Mouse (Mus musculus) left cerebral cortex, postnatal 25 days (tissue): Measurements from ENCODE around the gene Diaph3. TPM values are rescaled to one million over a fixed set of nuclear protein-coding genes. Genes with fewer than 3 reads are reported as not detected.
A peak's percentile ranks its signal among the peaks of the same experiment; 100 is the strongest.
"Not testable (repeated sequence)": the region's sequence is repeated elsewhere in the genome, so short reads cannot be mapped to it uniquely, and the experiment has no call there.

Experiments
- DNase-seq, 2 experiments: peaks; one replicate each; pipeline ENCODE4 v3.0.0; 2022; ENCODE audit warnings: low spot score in 2 of 2, mixed read lengths in 1 of 2
- intact Hi-C: fragments of 180-260 bp; cut with DNase I; formaldehyde crosslinking; loops from one replicate; pipeline ENCODE4 v1.15.1; 2025
- total RNA-seq, 2 experiments: library from RNA; stranded (reverse); gene quantifications; 2 replicates each; pipeline ENCODE4 v1.2.3; 2021

The Diaph3 gene
- total RNA-seq, 2 experiments from 2014 or later: 5.0 to 5.1 TPM

DNA sequence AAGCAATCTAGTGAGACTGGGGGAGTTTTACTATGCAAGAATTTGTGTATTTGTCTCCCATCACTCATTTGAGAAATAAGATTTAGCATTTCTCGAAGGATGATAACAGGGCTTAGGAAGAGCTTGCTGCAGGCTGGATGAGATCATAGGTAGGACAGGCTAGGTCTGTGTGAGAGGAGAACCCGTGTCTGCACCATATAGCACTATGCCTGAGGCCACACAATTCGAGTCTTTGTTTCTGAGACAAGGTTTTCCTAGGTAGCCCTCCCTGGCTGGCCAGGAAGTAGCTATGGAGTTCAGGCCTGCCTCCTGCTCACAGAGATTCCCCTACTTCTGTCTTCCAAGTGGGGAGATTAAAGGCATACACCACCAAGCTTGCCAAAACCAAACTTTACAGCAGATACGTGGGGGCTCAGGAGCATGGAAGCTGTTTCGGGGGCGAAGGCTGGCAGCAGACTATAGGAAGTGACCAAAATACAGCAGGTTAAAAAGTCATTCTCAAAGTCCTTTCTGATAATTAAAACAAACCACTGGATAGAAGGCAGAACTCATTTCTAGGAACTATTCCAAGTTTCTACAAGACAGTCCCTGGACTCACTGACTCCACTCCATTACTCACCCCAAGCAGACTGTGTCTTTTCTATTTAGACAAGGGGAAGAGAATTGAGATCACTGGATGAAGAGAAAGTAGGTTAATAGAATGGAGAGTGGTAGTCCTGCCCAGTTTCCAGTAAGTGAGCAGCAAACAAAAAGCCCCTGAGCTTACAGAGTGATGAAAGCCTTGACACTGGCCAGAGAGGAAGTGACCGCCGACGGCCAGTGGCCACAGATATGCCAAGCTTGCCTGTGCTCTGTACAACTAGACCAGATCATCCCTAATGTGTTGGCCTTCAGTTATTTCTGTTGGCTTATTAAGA, 383.2 kb downstream of the Diaph3 start:
- intact Hi-C loops: no loop called here
- DNase-seq: no peak

DNA sequence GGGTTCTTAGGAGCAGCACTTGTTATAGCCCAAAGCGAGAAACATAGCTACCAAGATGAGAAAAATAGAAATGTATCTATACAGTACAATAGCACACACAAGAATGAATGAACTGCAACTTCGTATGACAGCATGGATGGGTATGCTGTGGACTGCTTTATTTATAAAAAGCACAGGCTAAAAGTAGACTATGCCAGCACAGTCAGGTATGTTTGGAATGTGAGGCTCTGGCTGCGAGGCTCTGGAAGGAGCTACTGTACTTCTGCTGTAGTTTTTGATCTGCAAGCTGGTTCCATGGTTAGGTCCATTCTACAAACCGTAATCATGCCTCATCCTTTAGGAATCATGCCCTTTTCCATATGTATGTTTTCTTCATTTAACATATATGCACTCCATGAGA, 383.9 kb downstream of the Diaph3 start:
- DNase-seq: no peak
- intact Hi-C loops: no loop called here

GRCm38 (mm10) chr14:86750351-86750750, 390.7 kb downstream of the Diaph3 start:
- intact Hi-C loops: no loop called here
- no peak for DNase-seq

GRCm38 (mm10) chr14:86749425-86749824, 391.6 kb downstream of the Diaph3 start:
- intact Hi-C loops: loop anchor here (2.0 to 5.0 kb wide), 2 partner anchors 73 to 592 kb away; no protein-coding TSS in a partner anchor
- DNase-seq: peak in 1 of 2 experiments; percentile 10

DNA sequence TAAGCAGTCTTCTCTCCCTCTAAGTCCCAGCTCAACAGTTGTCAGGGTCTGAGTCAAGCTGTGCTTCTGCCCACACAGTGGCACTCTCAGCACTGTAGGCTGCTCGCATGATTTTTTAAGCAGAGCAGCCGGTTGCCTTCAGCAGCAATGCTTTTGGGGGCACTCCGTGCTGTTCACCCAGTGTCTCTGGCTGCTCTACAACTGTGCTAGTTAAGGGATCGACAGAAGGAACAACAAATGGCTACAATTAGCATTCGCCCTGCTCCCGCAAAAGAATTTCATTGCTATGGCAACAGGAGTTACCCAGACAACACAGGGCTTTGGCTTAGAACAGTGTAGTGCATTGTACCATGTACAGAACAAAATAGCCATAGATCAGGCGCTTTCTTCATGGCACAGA, 392.2 kb downstream of the Diaph3 start:
- peak; percentile 82 to 97 for DNase-seq
- intact Hi-C loops: loop anchor here (2.0 to 5.0 kb wide), 2 partner anchors 72 to 592 kb away; no protein-coding TSS in a partner anchor

DNA sequence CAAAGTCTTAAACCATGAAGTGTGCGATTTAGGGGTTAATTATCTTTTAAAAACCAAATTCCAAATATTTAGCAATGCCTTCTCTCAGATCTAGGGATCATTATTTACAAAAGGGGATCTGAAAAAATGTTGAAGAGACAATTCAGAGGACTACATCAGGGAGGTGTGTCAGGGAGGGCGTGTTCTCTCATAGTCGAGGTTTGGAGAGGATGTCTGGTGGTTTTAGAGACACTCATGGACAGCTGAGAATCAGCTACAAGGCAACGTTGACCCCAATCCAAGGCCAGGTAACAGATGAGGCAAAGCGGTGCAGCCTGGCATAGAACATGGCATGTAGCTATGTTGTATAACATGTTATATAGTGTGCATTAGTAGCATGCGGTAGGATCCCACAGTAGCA, 396.5 kb downstream of the Diaph3 start:
- intact Hi-C loops: no loop called here
- DNase-seq: no peak

DNA sequence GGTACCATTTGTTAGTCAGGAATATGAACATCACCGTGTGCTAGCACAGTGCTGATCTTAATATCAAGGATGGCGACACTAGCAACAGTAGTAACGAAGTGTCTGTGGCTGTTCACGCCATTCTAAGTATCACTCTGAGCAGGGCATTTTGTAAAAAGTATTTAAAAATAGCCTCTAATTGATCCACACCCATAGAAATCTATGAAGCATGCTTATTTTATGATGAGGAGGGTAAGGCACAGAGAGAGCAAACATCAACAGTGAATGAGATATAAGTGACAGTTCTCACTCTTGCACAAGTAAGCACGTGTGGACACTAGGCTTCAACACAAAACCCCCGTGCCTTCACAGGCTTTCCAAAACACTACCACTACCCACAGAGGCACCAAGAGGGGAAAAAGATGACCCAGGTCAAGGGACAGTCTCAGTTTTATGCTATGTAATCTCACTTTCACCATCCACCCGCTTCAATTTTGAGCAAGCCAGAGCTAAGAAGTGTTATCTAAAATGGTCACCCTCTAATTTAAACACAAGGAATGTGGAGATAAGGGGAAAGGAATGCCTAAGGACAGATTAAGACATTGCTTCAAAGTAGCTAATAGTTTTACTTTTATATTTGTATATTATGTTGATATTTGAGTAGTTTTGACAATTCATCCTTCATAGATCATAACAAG, 399.0 kb downstream of the Diaph3 start:
- no peak for DNase-seq

DNA sequence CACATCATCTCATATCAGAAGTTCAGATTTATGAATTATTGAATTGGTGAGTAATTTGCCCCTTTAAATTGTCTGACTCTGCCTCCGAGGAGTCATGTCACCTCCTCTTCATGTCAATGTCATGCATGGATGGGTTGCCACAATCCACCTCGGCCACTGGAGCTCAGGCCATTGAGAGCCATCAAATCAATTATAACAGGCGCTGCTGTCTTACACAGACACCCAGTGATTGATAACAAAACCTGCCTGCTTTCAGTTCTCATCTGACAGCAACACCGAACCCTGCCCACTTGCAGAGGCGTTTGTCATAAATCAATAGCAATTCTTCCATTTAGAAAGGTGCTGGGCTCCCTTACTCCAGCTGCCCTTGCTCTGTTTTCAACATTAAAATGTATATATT, 402.1 kb downstream of the Diaph3 start:
- intact Hi-C loops: no loop called here
- no peak for DNase-seq

More for the DNA sequence above, 399.0 kb downstream of the Diaph3 start:
- intact Hi-C loops: no loop called here

DNA sequence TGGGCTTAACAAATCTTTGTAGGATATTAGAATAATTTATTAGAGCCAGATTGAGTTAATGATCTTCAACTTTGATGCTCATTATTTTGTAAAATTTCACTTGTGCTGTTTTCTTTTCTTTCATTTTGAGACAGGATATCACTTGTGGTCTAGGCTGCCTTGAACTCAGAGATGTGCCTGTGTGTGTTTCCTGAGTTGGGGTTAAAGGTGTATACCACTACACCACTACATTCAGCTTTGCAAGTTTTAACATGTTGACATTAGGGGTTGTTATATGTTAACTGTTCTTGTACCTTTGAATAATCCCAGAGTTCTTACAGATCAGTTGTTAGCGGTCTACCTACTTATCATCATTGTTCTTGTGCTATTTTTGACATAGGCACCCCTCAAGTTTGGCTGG, 404.4 kb downstream of the Diaph3 start:
- DNase-seq: no peak
- intact Hi-C loops: no loop called here

GRCm38 (mm10) chr14:86731300-86731699, 409.7 kb downstream of the Diaph3 start:
- no peak for DNase-seq
- intact Hi-C loops: no loop called here

- intact Hi-C loops: no loop called here
These were observed 411.4 kb downstream of the Diaph3 start for GRCm38 (mm10) chr14:86729617-86730098.

GRCm38 (mm10) chr14:86727538-86728045, 413.4 kb downstream of the Diaph3 start:
- intact Hi-C loops: no loop called here
- DNase-seq: no peak

More at GRCm38 (mm10) chr14:86729617-86730098, 411.4 kb downstream of the Diaph3 start:
- no peak for DNase-seq

DNA sequence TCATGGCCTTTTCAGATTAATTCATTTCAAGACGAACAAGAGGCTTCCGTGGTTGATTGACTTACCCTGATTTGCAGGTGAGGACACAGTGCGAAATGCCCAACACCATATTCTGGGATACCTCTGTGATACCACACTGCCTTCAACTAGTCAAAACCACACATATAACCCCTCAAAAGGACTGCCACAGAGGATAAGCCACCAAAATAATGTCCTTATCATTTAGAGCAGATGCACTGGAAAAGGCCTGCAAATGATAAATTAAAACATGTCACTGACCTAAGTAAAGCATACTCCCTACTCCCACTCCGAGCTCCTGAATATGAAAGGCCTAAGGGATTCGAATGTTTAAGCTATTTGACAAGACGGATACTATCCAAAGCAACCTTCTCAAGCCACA, 419.3 kb downstream of the Diaph3 start:
- no peak for DNase-seq
- intact Hi-C loops: no loop called here

GRCm38 (mm10) chr14:86721082-86721481, 420.0 kb downstream of the Diaph3 start:
- no peak for DNase-seq
- intact Hi-C loops: no loop called here

GRCm38 (mm10) chr14:86720408-86720807, 420.6 kb downstream of the Diaph3 start:
- DNase-seq, intact Hi-C loops: not testable (repeated sequence)

DNA sequence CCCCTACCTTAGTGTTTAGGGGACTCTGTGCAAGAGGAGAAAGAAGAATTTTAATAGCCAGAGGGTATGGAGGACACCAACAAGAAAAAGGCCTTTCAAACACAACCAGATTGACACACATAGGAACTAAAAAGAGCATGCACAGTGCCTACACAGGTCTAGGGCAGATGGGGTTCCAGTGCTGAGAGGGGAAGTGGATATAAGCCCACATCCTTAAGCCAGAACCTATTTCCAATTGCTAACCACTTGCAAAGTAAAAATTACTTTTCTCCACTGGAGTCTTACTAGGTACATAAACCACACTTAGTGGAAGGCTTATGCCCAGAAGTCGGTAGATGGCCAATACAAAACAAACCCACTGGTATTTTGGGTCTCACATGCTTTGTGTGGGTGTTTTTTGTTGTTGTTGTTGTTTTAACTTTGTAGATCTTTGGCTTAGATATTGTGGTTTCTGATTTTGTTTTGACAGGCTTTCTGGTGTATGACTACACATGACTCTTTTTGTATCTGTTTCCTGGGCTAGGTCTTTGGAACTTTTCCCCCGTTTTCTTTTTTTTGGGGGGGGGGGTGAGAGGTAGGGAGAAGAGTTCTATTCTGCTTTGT, 426.8 kb downstream of the Diaph3 start:
- intact Hi-C loops: no loop called here
- no peak for DNase-seq

DNA sequence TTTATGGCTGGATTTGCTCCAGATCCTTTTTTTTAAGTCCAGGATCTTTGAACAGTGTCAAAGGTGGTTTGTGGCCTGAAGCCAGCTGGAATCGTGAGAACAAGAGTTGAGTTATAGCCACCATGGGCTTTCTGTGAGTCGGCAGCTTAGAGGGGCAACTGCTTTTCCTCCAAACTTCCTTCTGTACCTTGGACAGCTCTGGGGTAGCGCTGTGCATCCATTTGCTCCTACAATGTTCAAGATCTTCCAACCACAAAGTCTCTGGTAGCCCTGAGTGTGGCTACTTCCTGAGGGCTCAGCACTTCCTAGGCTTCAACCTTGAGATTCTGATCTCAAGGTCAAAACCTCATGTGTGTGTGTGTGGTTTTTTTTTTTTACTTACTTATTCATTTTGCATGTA, 437.0 kb downstream of the Diaph3 start:
- intact Hi-C loops: no loop called here
- DNase-seq: no peak

DNA sequence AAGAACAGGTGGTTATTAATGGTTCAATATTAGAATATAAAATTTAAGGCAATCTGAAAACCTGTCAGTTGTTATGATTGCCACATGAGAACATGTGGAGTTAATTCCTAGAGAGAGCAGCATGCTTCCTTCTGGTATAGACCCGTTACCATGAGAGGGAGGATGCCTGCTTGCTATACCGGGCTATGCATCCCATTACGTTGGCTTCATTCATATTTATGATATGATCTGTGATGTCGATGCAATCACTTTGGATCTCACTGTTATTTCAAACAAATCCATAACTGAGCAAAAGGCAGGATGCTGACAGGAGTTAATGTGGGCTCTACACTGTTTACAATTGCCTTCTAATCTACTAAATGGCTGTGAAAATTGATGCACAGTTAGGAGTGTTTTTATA, 439.9 kb downstream of the Diaph3 start:
- intact Hi-C loops: no loop called here
- no peak for DNase-seq

- intact Hi-C loops: no loop called here
These were observed 443.1 kb downstream of the Diaph3 start for GRCm38 (mm10) chr14:86697887-86698286.

DNA sequence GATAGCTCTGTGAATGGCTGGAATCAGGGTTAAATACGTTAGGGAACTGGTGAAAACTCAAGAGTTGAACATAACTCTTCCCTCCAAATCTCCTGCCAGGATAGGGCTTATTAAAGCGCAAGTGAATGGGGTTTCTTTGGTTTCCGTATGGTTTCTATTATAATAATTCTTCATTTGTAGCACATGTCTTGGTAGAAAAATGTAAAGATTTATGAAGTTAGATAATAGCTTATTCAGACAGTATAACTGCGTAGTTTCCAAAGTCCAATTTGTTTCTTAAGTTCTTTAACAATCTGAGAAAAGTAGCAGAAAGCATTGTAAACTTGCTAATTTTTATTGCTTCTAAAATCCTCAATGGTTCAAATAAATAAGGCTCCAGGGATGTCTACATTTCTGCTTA, 448.3 kb downstream of the Diaph3 start:
- intact Hi-C loops: no loop called here
- no peak for DNase-seq

More at GRCm38 (mm10) chr14:86697887-86698286, 443.1 kb downstream of the Diaph3 start:
- peak in 1 of 2 experiments; percentile 32 for DNase-seq
